Mouse (Mus musculus): ENCODE data around the gene Fam170b.

GRCm38 (mm10) chr14:32836191-32836590, 2.4 kb downstream of the Fam170b start:
- TF ChIP-seq CTCF (IDR thresholded peaks at IDR 0.05; ENCODE audit: control insufficient read depth, insufficient read depth, insufficient read length) = no peak
- TF ChIP-seq CEBPB (IDR thresholded peaks at IDR 0.05; ENCODE audit: low read depth) = no peak
- TF ChIP-seq FOSL1 (IDR thresholded peaks at IDR 0.05; ENCODE audit: insufficient read depth, low read length, poor library complexity, severe bottlenecking) = no peak
- TF ChIP-seq USF1 (IDR thresholded peaks at IDR 0.05; ENCODE audit: low read depth) = no peak
- no peak for TF ChIP-seq MAX (IDR thresholded peaks at IDR 0.05)
- TF ChIP-seq MYOD1 (IDR thresholded peaks at IDR 0.05; ENCODE audit: control insufficient read depth, insufficient read length, low read depth) = no peak
